ENCODE assay signal across 22 mouse cellular contexts in the genomic region with DNA sequence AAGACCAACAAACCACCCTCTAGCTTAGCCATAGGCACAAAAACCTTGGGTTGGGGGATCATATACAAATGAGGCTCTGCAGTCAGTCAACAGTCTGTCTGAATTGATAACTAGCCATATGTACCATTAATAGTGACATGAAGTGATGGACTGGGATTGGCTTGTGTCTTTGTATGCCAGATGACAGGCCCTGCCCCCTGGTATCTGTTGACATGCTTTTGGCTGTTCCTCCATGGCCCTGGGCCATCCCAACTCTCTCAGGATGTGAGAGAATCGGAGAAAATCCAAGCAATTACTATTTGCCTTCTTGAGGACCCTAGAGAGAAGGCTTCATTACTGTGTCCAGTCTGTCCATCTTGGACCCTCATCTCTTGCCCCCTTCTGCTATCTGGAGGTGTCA.
DNase-seq lines count a peak whose midpoint lies in the region; ATAC-seq and TF ChIP-seq lines count a peak whose summit lies in the region.
"Had no signal": no experiment of that assay in that cellular context is flagged by ENCODE, and none has a peak within 500 bp of the region (broad histone marks: within the 10 kb centered on the region; RNA-seq: fewer than 3 reads in every experiment).

No protein-coding gene starts in this region.

- TF ChIP-seq CTCF in cerebellum, adult 2 months (IDR thresholded peaks at IDR 0.05; ENCODE audit: borderline replicate concordance, insufficient read depth, low read depth, low read length): no peak
- TF ChIP-seq CTCF in kidney, adult 2 months (conservative IDR thresholded peaks at IDR 0.05; ENCODE audit: insufficient read depth, insufficient read length, low read depth, low read length): no peak

- peak; percentile 37 for DNase-seq in cerebellum, adult 11-12 months
- DNase-seq in cerebellum, adult 11 months: no peak
- DNase-seq in hindbrain, embryonic 14.5 days (ENCODE audit: low spot score): no peak
- DNase-seq in hindbrain, embryonic 11.5 days (ENCODE audit: low spot score): no peak
- peak; percentile 46 to 58 for DNase-seq in cerebellum, adult 2 months
- no peak for DNase-seq in kidney, adult 2 months
- DNase-seq: adrenal gland, postnatal 10 days; gastrocnemius, postnatal 10 days; heart, adult 18-20 months; kidney, postnatal 36 days; layer of hippocampus, adult 9-11 months; liver, embryonic 13.5 days; lung, embryonic 14.5 days; lung, postnatal 4 days; thymus, postnatal 25 days had no signal

- no peaks in the 10 kb centered on the region for H3K4me1 ChIP-seq in hindbrain, embryonic 14.5 days (replicated peaks; ENCODE audit: control insufficient read depth, insufficient read depth, low read length)
- no peaks in the 10 kb centered on the region for H3K4me1 ChIP-seq in hindbrain, embryonic 11.5 days (replicated peaks; ENCODE audit: control insufficient read depth, insufficient read depth, low read length)
- peaks cover 24% of the 10 kb centered on the region for H3K4me1 ChIP-seq in cerebellum, adult 2 months (ENCODE audit: control insufficient read depth, insufficient read depth, low read length)
- H3K4me1 ChIP-seq in hindbrain, embryonic 16.5 days (ENCODE audit: control insufficient read depth, insufficient read depth, low read depth, low read length): no peaks in the 10 kb centered on the region; the same call in 1 of the 2 replicates
- H3K4me1 ChIP-seq in kidney, adult 2 months (ENCODE audit: control insufficient read depth, insufficient read depth, low read length): no peaks in the 10 kb centered on the region
- H3K4me1 ChIP-seq: intestine, embryonic 15.5 days; limb, embryonic 13.5 days; liver, embryonic 13.5 days; neural tube, embryonic 12.5 days had no signal

- no peak overlapping the region for H3K27ac ChIP-seq in hindbrain, embryonic 14.5 days
- no peak overlapping the region for H3K27ac ChIP-seq in hindbrain, embryonic 11.5 days (ENCODE audit: low read depth, low read length)
- H3K27ac ChIP-seq in cerebellum, adult 2 months (ENCODE audit: insufficient read depth, low read length): peak overlapping the region; percentile 72
- H3K27ac ChIP-seq in hindbrain, embryonic 16.5 days (ENCODE audit: low read depth, low read length): 0 out of 2 replicates have a peak overlapping the region, but pooled peaks have one; percentile 46
- H3K27ac ChIP-seq in kidney, adult 2 months (ENCODE audit: insufficient read depth, low read depth, low read length): no peak overlapping the region
- H3K27ac ChIP-seq: heart, embryonic 13.5 days; intestine, embryonic 15.5 days; limb, embryonic 13.5 days; liver, embryonic 13.5 days; neural tube, embryonic 12.5 days had no signal

- H3K27me3 ChIP-seq in hindbrain, embryonic 14.5 days (ENCODE audit: control insufficient read depth, insufficient read depth, low read length): no peaks in the 10 kb centered on the region
- H3K27me3 ChIP-seq in hindbrain, embryonic 11.5 days (ENCODE audit: control insufficient read depth, insufficient read depth, low read length): no peaks in the 10 kb centered on the region; the same call in 1 of the 2 replicates
- H3K27me3 ChIP-seq in cerebellum, adult 2 months (ENCODE audit: control insufficient read depth, insufficient read depth, low read length): no peaks in the 10 kb centered on the region
- H3K27me3 ChIP-seq in hindbrain, embryonic 16.5 days (replicated peaks; ENCODE audit: control insufficient read depth, insufficient read depth, low read length): no peaks in the 10 kb centered on the region
- H3K27me3 ChIP-seq in kidney, adult 2 months (replicated peaks; ENCODE audit: control insufficient read depth, insufficient read depth, low read length): no peaks in the 10 kb centered on the region
- H3K27me3 ChIP-seq: heart, embryonic 13.5 days; intestine, embryonic 15.5 days; limb, embryonic 13.5 days; liver, embryonic 13.5 days; neural tube, embryonic 12.5 days had no signal

- no peaks in the 10 kb centered on the region for H3K36me3 ChIP-seq in hindbrain, embryonic 14.5 days (replicated peaks; ENCODE audit: control insufficient read depth, insufficient read depth)
- no peaks in the 10 kb centered on the region for H3K36me3 ChIP-seq in hindbrain, embryonic 11.5 days (ENCODE audit: control insufficient read depth, insufficient read depth, low read length)
- H3K36me3 ChIP-seq in hindbrain, embryonic 16.5 days (ENCODE audit: control insufficient read depth, insufficient read depth, low read length): no peaks in the 10 kb centered on the region
- no peaks in the 10 kb centered on the region for H3K36me3 ChIP-seq in kidney, adult 2 months (ENCODE audit: control insufficient read depth, insufficient read depth, low read length)
- H3K36me3 ChIP-seq: heart, embryonic 13.5 days; intestine, embryonic 15.5 days; limb, embryonic 13.5 days; liver, embryonic 13.5 days; neural tube, embryonic 12.5 days had no signal

- H3K4me2 ChIP-seq in hindbrain, embryonic 14.5 days (replicated peaks): no peak overlapping the region
- no peak overlapping the region for H3K4me2 ChIP-seq in hindbrain, embryonic 11.5 days (replicated peaks; ENCODE audit: low read depth, low read length)
- H3K4me2 ChIP-seq in hindbrain, embryonic 16.5 days (ENCODE audit: low read length): no peak overlapping the region
- H3K4me2 ChIP-seq: heart, embryonic 13.5 days; intestine, embryonic 15.5 days; limb, embryonic 13.5 days; liver, embryonic 13.5 days; lung, embryonic 14.5 days; neural tube, embryonic 12.5 days had no signal

- ATAC-seq in hindbrain, embryonic 14.5 days (ENCODE audit: low FRiP score): peak; percentile 52; the same call in 1 of the 2 replicates
- no peak for ATAC-seq in hindbrain, embryonic 11.5 days (ENCODE audit: low FRiP score)
- peak; percentile 53 for ATAC-seq in hindbrain, embryonic 16.5 days
- ATAC-seq: activated CD4-positive, CD25-positive, alpha-beta regulatory T cell, adult 4 months; CD4-positive, CD25-positive, alpha-beta regulatory T cell, adult 4 months; intestine, embryonic 15.5 days had no signal

- no peaks in the 10 kb centered on the region for H3K9me3 ChIP-seq in hindbrain, embryonic 14.5 days (ENCODE audit: control insufficient read depth, low read length)
- no peaks in the 10 kb centered on the region for H3K9me3 ChIP-seq in hindbrain, embryonic 11.5 days (ENCODE audit: control insufficient read depth, low read length)
- no peaks in the 10 kb centered on the region for H3K9me3 ChIP-seq in hindbrain, embryonic 16.5 days (ENCODE audit: control insufficient read depth, low read length)
- H3K9me3 ChIP-seq: heart, embryonic 13.5 days; intestine, embryonic 15.5 days; limb, embryonic 13.5 days; liver, embryonic 13.5 days; neural tube, embryonic 12.5 days had no signal

- H3K4me3 ChIP-seq in hindbrain, embryonic 14.5 days (replicated peaks; ENCODE audit: low read length): no peak overlapping the region
- H3K4me3 ChIP-seq in hindbrain, embryonic 11.5 days (ENCODE audit: low read depth, low read length): no peak overlapping the region
- H3K4me3 ChIP-seq in cerebellum, adult 2 months (replicated peaks; ENCODE audit: insufficient read depth, low read depth, low read length): no peak overlapping the region
- H3K4me3 ChIP-seq in hindbrain, embryonic 16.5 days (ENCODE audit: low read length): no peak overlapping the region
- H3K4me3 ChIP-seq in kidney, adult 2 months (ENCODE audit: insufficient read depth, low read depth, low read length): no peak overlapping the region
- H3K4me3 ChIP-seq: heart, embryonic 13.5 days; intestine, embryonic 15.5 days; limb, embryonic 13.5 days; liver, embryonic 13.5 days; neural tube, embryonic 12.5 days had no signal

- no peak overlapping the region for H3K9ac ChIP-seq in hindbrain, embryonic 14.5 days
- no peak overlapping the region for H3K9ac ChIP-seq in hindbrain, embryonic 11.5 days (ENCODE audit: low read depth, low read length)
- H3K9ac ChIP-seq in hindbrain, embryonic 16.5 days (ENCODE audit: low read depth, low read length): no peak overlapping the region
- H3K9ac ChIP-seq: heart, embryonic 13.5 days; intestine, embryonic 15.5 days; limb, embryonic 13.5 days; liver, embryonic 13.5 days; lung, embryonic 14.5 days; neural tube, embryonic 12.5 days had no signal

- TF ChIP-seq POLR2A in cerebellum, adult 2 months (IDR thresholded peaks at IDR 0.05; ENCODE audit: borderline replicate concordance, insufficient read depth, low read length): no peak
- no peak for TF ChIP-seq POLR2A in kidney, adult 2 months (IDR thresholded peaks at IDR 0.05; ENCODE audit: low read depth, low read length)

- 68% methylated on average over 1 of the region's 1 CpGs for WGBS in hindbrain, embryonic 14.5 days
- WGBS in hindbrain, embryonic 11.5 days: 77% methylated on average over 1 of the region's 1 CpGs
- 13% methylated on average over 1 of the region's 1 CpGs for WGBS in cerebellum, adult 2 months
- 67% methylated on average over 1 of the region's 1 CpGs for WGBS in hindbrain, embryonic 16.5 days
- WGBS in kidney, adult 2 months: 81% methylated on average over 1 of the region's 1 CpGs

Comparison
In these comparisons a context has a peak if more than half of its experiments do, and no peak if none do; other contexts are left out.
1. DNase-seq: peak in cerebellum, adult 11-12 months (single experiment) and cerebellum, adult 2 months (2 of 2); none in cerebellum, adult 11 months (single experiment), hindbrain, embryonic 14.5 days (single experiment), hindbrain, embryonic 11.5 days (single experiment) and kidney, adult 2 months (single experiment).
2. H3K27ac ChIP-seq: peak in cerebellum, adult 2 months (single experiment) and hindbrain, embryonic 16.5 days (single experiment); none in hindbrain, embryonic 14.5 days (single experiment), hindbrain, embryonic 11.5 days (single experiment) and kidney, adult 2 months (single experiment).